Mouse (Mus musculus) liver, embryonic 15.5 days (tissue): ENCODE results near the gene Ccdc159. TPM values are rescaled to one million over a fixed set of nuclear protein-coding genes. Genes with fewer than 3 reads are reported as not detected.

ENCODE experiments used
- polyA plus RNA-seq: library from polyadenylated mRNA; unstranded; fragments of >200 nt; fragmentation: Nextera tagmentation; extraction: Ambion mirVana; gene quantifications from 2 replicates; pipeline ENCODE4 v1.2.1, GENCODE M21; 2015

The Ccdc159 gene
- polyA plus RNA-seq, 1 experiment from 2014 or later = 0.99 TPM

Other genes with a start within 250 kb of the Ccdc159 start
- gene Ldlr, start 204.0 kb upstream of the Ccdc159 start, polyA plus RNA-seq = 24.5 and 24.6 TPM in 2 replicates
- 76.8 and 82.2 TPM in 2 replicates for gene Spc24, start 167.2 kb upstream of the Ccdc159 start, polyA plus RNA-seq
- gene Kank2, start 128.7 kb upstream of the Ccdc159 start, polyA plus RNA-seq = 4.8 and 5.5 TPM in 2 replicates
- 35.0 and 42.9 TPM in 2 replicates for gene Angptl8, start 92.0 kb upstream of the Ccdc159 start, polyA plus RNA-seq
- gene Dock6, start 74.8 kb upstream of the Ccdc159 start, polyA plus RNA-seq = 4.2 and 5.6 TPM in 2 replicates
- gene Rab3d, start 9.3 kb upstream of the Ccdc159 start, polyA plus RNA-seq = 12.0 and 13.1 TPM in 2 replicates
- 137 and 160 TPM in 2 replicates for gene Tmem205, start 85 bp downstream of the Ccdc159 start, polyA plus RNA-seq
- gene Plppr2, start 9.6 kb downstream of the Ccdc159 start, polyA plus RNA-seq = 1.2 and 1.5 TPM in 2 replicates
- 2.2 and 2.5 TPM in 2 replicates for gene Swsap1, start 28.3 kb downstream of the Ccdc159 start, polyA plus RNA-seq
- gene Epor, start 36.0 kb downstream of the Ccdc159 start, polyA plus RNA-seq = 124 and 142 TPM in 2 replicates
- gene Rgl3, start 62.0 kb downstream of the Ccdc159 start, polyA plus RNA-seq = 0.10 and 0.13 TPM in 2 replicates
- not detected in 2 replicates for gene Ccdc151, start 75.2 kb downstream of the Ccdc159 start, polyA plus RNA-seq
- gene Prkcsh, start 75.3 kb downstream of the Ccdc159 start, polyA plus RNA-seq = 50.6 and 57.5 TPM in 2 replicates
- gene Elavl3, start 124.6 kb downstream of the Ccdc159 start, polyA plus RNA-seq = 0.02 and 0.05 TPM in 2 replicates
- gene Gm49318, start 143.8 kb downstream of the Ccdc159 start, polyA plus RNA-seq = not detected in 2 replicates
- gene Zfp653, start 143.9 kb downstream of the Ccdc159 start, polyA plus RNA-seq = 4.9 and 6.6 TPM in 2 replicates
- gene Ecsit, start 158.0 kb downstream of the Ccdc159 start, polyA plus RNA-seq = 21.9 and 26.2 TPM in 2 replicates
- 0.96 and 1.4 TPM in 2 replicates for gene Cnn1, start 171.7 kb downstream of the Ccdc159 start, polyA plus RNA-seq
- 88.8 and 89.4 TPM in 2 replicates for gene Elof1, start 189.7 kb downstream of the Ccdc159 start, polyA plus RNA-seq
- 221 and 246 TPM in 2 replicates for gene Acp5, start 208.2 kb downstream of the Ccdc159 start, polyA plus RNA-seq
- gene Pigyl, start 229.4 kb downstream of the Ccdc159 start, polyA plus RNA-seq = 29.4 and 35.6 TPM in 2 replicates